Mouse (Mus musculus): Measurements from ENCODE around the gene Mrps36. TPM values are rescaled to one million over a fixed set of nuclear protein-coding genes. Genes with fewer than 3 reads are reported as not detected.

The Mrps36 gene
- polyA plus RNA-seq, 1 experiment from 2014 or later = 120 TPM

DNA sequence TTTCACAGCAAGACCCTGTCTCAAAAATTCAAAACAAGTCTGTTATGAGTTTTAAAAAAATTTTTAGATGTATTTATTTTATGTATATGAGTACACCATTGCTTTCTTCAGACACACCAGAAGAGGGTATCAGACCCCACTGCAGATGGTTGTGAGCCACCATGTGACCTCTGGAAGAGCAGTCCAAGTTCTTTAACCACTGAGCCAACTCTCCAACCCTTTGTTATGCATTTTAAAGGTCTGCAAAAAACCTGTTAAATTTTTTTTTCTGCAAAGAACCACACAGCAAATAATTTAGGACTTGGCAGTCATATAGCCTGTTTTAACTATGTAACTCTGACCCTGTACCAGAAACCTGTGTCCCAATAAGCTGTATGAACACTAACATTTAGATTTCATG is 30.2 kb upstream of the Mrps36 start:
- Histone ChIP-seq H3K9me3 (replicated peaks) (no peaks in the 10 kb centered on the region), H3K4me3 (replicated peaks) (peak overlapping the region; percentile 88), H3K4me1 (peaks cover 16% of the 10 kb centered on the region), H3K27me3 (no peaks in the 10 kb centered on the region), H3K9ac (no peak overlapping the region), H3K36me3 (peaks cover 20% of the 10 kb centered on the region), H3K27ac (replicated peaks) (no peak overlapping the region), H3K4me2 (replicated peaks) (peak overlapping the region; percentile 95)
- ATAC-seq (ENCODE audit: insufficient number of reproducible peaks, low FRiP score, low TSS enrichment, low read depth) = no peak

- H3K27me3 ChIP-seq = no peaks in the 10 kb centered on the region
Observed at GRCm38 (mm10) chr13:100755329-100755728, 10.9 kb upstream of the Mrps36 start.

DNA sequence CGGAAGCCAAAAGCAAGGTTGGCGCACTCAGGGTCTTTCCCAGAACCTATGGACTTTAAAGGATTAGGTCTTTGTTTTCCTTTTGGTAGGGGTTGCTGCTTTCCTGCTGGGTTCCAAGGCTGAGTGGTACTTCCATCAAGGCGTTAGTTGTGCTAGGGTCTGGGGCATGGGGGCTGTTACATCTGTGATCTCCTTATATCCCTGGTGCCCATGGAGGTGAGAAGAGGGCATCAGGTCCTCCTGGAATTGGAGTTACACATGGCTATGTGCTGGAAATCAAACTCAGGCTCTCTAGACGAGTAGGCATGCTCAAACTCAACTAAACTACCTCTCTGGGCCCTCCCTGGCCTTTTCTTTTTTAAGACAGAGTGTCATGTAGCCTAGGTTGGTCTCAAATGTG is 9.7 kb upstream of the Mrps36 start:
- H3K9me3 ChIP-seq (replicated peaks) = no peaks in the 10 kb centered on the region
- H3K4me2 ChIP-seq (replicated peaks) = no peak overlapping the region
- 63% methylated on average over 4 of the region's 4 CpGs for WGBS
- no peak overlapping the region for H3K27ac ChIP-seq (replicated peaks)
- no peaks in the 10 kb centered on the region for H3K4me1 ChIP-seq
- no peak for ATAC-seq (ENCODE audit: insufficient number of reproducible peaks, low FRiP score, low TSS enrichment, low read depth)
- no peaks in the 10 kb centered on the region for H3K27me3 ChIP-seq
- H3K36me3 ChIP-seq = no peaks in the 10 kb centered on the region
- no peak overlapping the region for H3K9ac ChIP-seq
- H3K4me3 ChIP-seq (replicated peaks) = no peak overlapping the region

More at GRCm38 (mm10) chr13:100755329-100755728, 10.9 kb upstream of the Mrps36 start:
- H3K4me1 ChIP-seq = no peaks in the 10 kb centered on the region
- no peak for ATAC-seq (ENCODE audit: insufficient number of reproducible peaks, low FRiP score, low TSS enrichment, low read depth)
- H3K4me2 ChIP-seq (replicated peaks) = no peak overlapping the region
- H3K9me3 ChIP-seq (replicated peaks) = no peaks in the 10 kb centered on the region
- H3K27ac ChIP-seq (replicated peaks) = no peak overlapping the region
- no peak overlapping the region for H3K9ac ChIP-seq
- 86% methylated on average over 2 of the region's 2 CpGs for WGBS
- H3K4me3 ChIP-seq (replicated peaks) = no peak overlapping the region
- peaks cover 11% of the 10 kb centered on the region; the same call in 1 of the 2 replicates for H3K36me3 ChIP-seq

DNA sequence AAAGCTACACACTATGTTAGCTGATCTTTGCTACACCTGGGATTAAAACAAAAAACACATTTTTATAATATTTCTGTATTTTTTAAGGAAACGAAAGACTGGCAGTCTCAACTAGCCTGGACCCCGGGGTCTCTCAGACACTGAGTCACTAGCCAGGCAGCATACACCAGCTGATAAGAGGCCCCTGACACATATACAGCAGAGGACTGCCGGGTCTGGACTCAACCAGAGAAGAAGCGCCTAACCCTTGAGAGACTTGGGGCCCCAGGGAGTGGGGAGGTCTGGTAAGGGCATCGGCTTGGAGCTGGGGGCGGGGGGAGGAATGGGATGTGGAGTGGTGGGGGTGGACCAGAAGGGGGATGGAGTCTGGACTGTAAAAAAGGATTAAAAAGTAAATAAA is 8.6 kb upstream of the Mrps36 start:
- no peaks in the 10 kb centered on the region for H3K4me1 ChIP-seq
- no peaks in the 10 kb centered on the region for H3K27me3 ChIP-seq
- no peaks in the 10 kb centered on the region for H3K9me3 ChIP-seq (replicated peaks)
- H3K9ac ChIP-seq = no peak overlapping the region
- H3K4me3 ChIP-seq (replicated peaks) = no peak overlapping the region
- H3K36me3 ChIP-seq = no peaks in the 10 kb centered on the region
- no peak overlapping the region for H3K27ac ChIP-seq (replicated peaks)
- H3K4me2 ChIP-seq (replicated peaks) = no peak overlapping the region
- no peak for ATAC-seq (ENCODE audit: insufficient number of reproducible peaks, low FRiP score, low TSS enrichment, low read depth)
- 81% methylated on average over 6 of the region's 6 CpGs for WGBS

DNA sequence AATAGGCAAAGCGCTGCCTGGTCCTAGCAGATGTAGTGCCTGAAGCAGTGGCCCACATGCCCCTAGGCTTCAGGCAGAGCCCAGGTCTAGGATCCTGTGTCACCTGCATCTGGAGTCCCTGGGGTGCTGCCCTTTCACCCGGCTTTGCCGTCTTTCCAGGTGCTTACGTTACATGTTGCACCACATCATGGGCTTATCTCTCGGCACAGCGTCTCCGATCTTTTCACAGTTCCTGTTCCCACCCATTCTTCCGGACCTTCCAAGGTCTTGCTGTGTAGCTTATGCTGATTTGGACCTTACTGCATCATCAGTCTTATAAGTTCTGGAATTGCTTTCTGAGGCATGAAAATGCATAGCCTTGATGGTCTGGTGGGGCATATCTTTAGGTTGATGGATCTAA is 8.1 kb upstream of the Mrps36 start:
- Histone ChIP-seq H3K9me3 (replicated peaks) (no peaks in the 10 kb centered on the region), H3K36me3 (no peaks in the 10 kb centered on the region), H3K27me3 (no peaks in the 10 kb centered on the region), H3K4me1 (no peaks in the 10 kb centered on the region), H3K27ac (replicated peaks) (no peak overlapping the region), H3K9ac (no peak overlapping the region), H3K4me2 (replicated peaks) (no peak overlapping the region), H3K4me3 (replicated peaks) (no peak overlapping the region)
- ATAC-seq (ENCODE audit: insufficient number of reproducible peaks, low FRiP score, low TSS enrichment, low read depth) = no peak
- WGBS = 86% methylated on average over 8 of the region's 8 CpGs

DNA sequence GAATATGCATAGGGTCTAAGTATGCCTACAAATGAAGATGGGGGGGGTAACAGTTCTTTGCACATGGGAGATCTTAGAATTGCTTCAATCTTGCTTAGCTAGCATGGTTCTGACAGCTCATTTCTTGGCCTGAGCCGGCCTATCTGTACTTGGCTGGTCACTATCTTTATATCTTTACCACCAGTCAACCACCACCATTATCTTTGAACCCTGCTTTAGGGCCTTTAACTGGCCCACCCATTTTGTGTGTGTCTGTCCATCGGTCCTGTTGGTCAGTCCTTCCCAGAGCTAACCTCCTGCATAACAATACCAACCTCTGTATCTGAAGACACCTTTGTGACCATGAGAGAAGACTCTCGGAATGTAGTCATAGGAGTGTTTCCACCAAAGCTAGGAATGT is 6.9 kb upstream of the Mrps36 start:
- Histone ChIP-seq H3K9ac (no peak overlapping the region), H3K4me2 (replicated peaks) (no peak overlapping the region), H3K36me3 (no peaks in the 10 kb centered on the region), H3K27me3 (no peaks in the 10 kb centered on the region), H3K4me1 (no peaks in the 10 kb centered on the region), H3K4me3 (replicated peaks) (no peak overlapping the region), H3K27ac (replicated peaks) (no peak overlapping the region), H3K9me3 (replicated peaks) (no peaks in the 10 kb centered on the region)
- no peak for ATAC-seq (ENCODE audit: insufficient number of reproducible peaks, low FRiP score, low TSS enrichment, low read depth)
- WGBS = 91% methylated on average over 3 of the region's 3 CpGs

- Histone ChIP-seq H3K36me3 (no peaks in the 10 kb centered on the region), H3K4me1 (no peaks in the 10 kb centered on the region), H3K9ac (no peak overlapping the region), H3K4me3 (replicated peaks) (no peak overlapping the region), H3K27me3 (no peaks in the 10 kb centered on the region), H3K9me3 (replicated peaks) (no peaks in the 10 kb centered on the region), H3K27ac (replicated peaks) (no peak overlapping the region), H3K4me2 (replicated peaks) (no peak overlapping the region)
- WGBS = 71% methylated on average over 5 of the region's 5 CpGs
- no peak for ATAC-seq (ENCODE audit: insufficient number of reproducible peaks, low FRiP score, low TSS enrichment, low read depth)
Observed at GRCm38 (mm10) chr13:100750799-100751198, 6.3 kb upstream of the Mrps36 start.

DNA sequence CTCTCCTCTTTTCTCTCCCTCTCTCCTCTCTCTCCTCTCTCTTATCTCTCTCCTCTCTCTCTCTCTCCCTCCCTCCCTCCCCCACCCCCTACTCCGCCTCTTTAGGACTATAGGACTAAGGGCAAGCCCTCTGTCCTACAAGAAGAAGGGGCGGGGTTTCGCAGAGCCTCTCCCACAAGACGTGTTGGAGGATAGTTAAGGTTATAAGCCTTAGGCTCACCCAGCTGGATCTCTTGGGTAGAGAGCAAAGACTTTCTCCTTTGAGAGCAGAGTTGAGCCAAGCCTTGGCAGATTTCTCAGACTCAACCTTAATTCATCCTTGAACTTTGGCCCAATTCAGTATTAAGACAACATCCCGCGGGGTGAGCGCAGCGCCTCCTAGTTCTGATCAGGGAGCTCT is 4.2 kb upstream of the Mrps36 start:
- Histone ChIP-seq H3K9ac (no peak overlapping the region), H3K27me3 (no peaks in the 10 kb centered on the region)
- WGBS = 51% methylated on average over 8 of the region's 8 CpGs

DNA sequence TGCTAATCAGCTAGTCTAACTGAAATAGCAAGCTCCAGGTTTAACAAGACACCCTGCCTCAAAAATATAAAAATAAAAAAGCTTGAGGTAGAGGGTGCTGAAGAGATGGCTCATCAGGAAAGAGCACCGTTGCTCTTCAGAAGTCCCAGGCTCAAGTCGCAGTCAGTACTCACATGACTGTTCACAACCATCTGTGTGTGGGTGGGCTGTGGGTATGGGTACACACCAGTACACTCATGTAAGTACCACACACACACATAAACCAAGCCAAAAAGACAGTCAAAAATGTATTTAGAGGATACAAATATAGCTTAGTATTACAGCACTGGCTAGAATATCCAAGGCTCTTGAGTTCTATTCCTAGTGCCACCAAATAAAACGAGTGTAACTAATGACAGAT is 1.6 kb upstream of the Mrps36 start:
- Histone ChIP-seq H3K9me3 (replicated peaks) (no peaks in the 10 kb centered on the region), H3K27ac (replicated peaks) (no peak overlapping the region), H3K36me3 (no peaks in the 10 kb centered on the region), H3K9ac (no peak overlapping the region), H3K4me3 (replicated peaks) (no peak overlapping the region), H3K4me1 (0 out of 2 replicates have a peak, but pooled peaks cover 4% of the 10 kb centered on the region), H3K4me2 (replicated peaks) (no peak overlapping the region), H3K27me3 (no peaks in the 10 kb centered on the region)
- ATAC-seq (ENCODE audit: insufficient number of reproducible peaks, low FRiP score, low TSS enrichment, low read depth) = no peak
- WGBS = 84% methylated on average over 3 of the region's 3 CpGs

More for the DNA sequence above, 4.2 kb upstream of the Mrps36 start:
- H3K4me1 ChIP-seq = no peaks in the 10 kb centered on the region
- ATAC-seq (ENCODE audit: insufficient number of reproducible peaks, low FRiP score, low TSS enrichment, low read depth) = no peak
- H3K36me3 ChIP-seq = no peaks in the 10 kb centered on the region
- H3K4me3 ChIP-seq (replicated peaks) = no peak overlapping the region
- H3K9me3 ChIP-seq (replicated peaks) = no peaks in the 10 kb centered on the region
- no peak overlapping the region for H3K4me2 ChIP-seq (replicated peaks)
- no peak overlapping the region for H3K27ac ChIP-seq (replicated peaks)

GRCm38 (mm10) chr13:100743346-100744035 is 968 bp downstream of the Mrps36 start:
- Histone ChIP-seq H3K9me3 (replicated peaks) (no peaks in the 10 kb centered on the region), H3K4me3 (replicated peaks) (peak overlapping the region; percentile 75)
- WGBS = 68% methylated on average over 11 of the region's 11 CpGs

GRCm38 (mm10) chr13:100742831-100743230 is 1.6 kb downstream of the Mrps36 start:
- H3K27ac ChIP-seq (replicated peaks) = no peak overlapping the region
- ATAC-seq (ENCODE audit: insufficient number of reproducible peaks, low FRiP score, low TSS enrichment, low read depth) = no peak
- no peak overlapping the region for H3K4me2 ChIP-seq (replicated peaks)
- H3K36me3 ChIP-seq = peaks cover 8% of the 10 kb centered on the region; the same call in 1 of the 2 replicates
- no peak overlapping the region for H3K4me3 ChIP-seq (replicated peaks)
- no peaks in the 10 kb centered on the region for H3K27me3 ChIP-seq
- H3K9ac ChIP-seq = no peak overlapping the region
- no peaks in the 10 kb centered on the region for H3K9me3 ChIP-seq (replicated peaks)
- 0 out of 2 replicates have a peak, but pooled peaks cover 4% of the 10 kb centered on the region for H3K4me1 ChIP-seq
- 93% methylated on average over 5 of the region's 5 CpGs for WGBS

More at GRCm38 (mm10) chr13:100743346-100744035, 968 bp downstream of the Mrps36 start:
- peak overlapping the region; percentile 58 for H3K9ac ChIP-seq
- ATAC-seq (ENCODE audit: insufficient number of reproducible peaks, low FRiP score, low TSS enrichment, low read depth) = 0 out of 2 replicates have a peak, but pooled peaks have one; percentile 6
- 0 out of 2 replicates have a peak, but pooled peaks cover 4% of the 10 kb centered on the region for H3K4me1 ChIP-seq
- H3K4me2 ChIP-seq (replicated peaks) = peak overlapping the region; percentile 69
- peak overlapping the region; percentile 90 for H3K27ac ChIP-seq (replicated peaks)
- 0 out of 2 replicates have a peak, but pooled peaks cover 3% of the 10 kb centered on the region for H3K36me3 ChIP-seq
- H3K27me3 ChIP-seq = no peaks in the 10 kb centered on the region

- Histone ChIP-seq H3K36me3 (peaks cover 20% of the 10 kb centered on the region), H3K27ac (replicated peaks) (no peak overlapping the region), H3K4me1 (peaks cover 15% of the 10 kb centered on the region), H3K9me3 (replicated peaks) (no peaks in the 10 kb centered on the region), H3K4me3 (replicated peaks) (no peak overlapping the region), H3K4me2 (replicated peaks) (no peak overlapping the region), H3K9ac (no peak overlapping the region), H3K27me3 (no peaks in the 10 kb centered on the region)
- 97% methylated on average over 2 of the region's 2 CpGs for WGBS
- no peak for ATAC-seq (ENCODE audit: insufficient number of reproducible peaks, low FRiP score, low TSS enrichment, low read depth)
Observed at GRCm38 (mm10) chr13:100732756-100733155, 11.7 kb downstream of the Mrps36 start.

Measured in embryonic facial prominence, embryonic 15.5 days (tissue).